Mouse (Mus musculus) heart, adult 2 months (tissue): Measurements from ENCODE around the gene Gon7.

ENCODE experiments used
- CTCF ChIP-seq: fragments of 200-600 bp; IDR thresholded peaks from 2 replicates; pipeline ENCODE4 v1.8.1; 2022; ENCODE audit warnings: antibody characterized with exemption, mild to moderate bottlenecking, moderate library complexity
- POLR2A ChIP-seq: fragments of 200-500 bp; IDR thresholded peaks from 2 replicates; pipeline ENCODE4 v1.6.1; 2011; ENCODE audit warnings: mild to moderate bottlenecking, low read depth, low read length, control low read depth; ENCODE audit not compliant: insufficient read depth

DNA sequence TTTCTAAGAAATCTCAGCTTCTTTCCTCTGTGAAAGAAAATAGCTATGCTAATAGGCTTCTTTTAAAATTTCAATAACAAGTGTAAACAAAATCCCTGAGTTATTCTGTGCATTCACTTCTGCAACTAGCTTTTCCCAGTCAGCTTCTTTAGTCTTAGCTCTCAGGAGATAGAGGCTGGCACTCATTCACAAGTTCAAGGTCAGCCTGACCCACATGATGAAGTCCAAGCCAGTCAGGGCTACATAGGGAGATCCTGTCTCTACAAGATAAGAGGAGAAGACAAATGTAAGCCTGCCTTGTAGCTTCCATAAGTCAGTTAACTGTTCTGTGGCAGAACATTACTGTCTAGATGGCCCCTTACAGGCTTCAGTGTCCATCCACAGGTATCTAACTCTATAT is 6.1 kb upstream of the Gon7 start:
- TF ChIP-seq POLR2A (no peak), CTCF (no peak)
